Mouse (Mus musculus): ENCODE data around the gene Zfp366.

DNA sequence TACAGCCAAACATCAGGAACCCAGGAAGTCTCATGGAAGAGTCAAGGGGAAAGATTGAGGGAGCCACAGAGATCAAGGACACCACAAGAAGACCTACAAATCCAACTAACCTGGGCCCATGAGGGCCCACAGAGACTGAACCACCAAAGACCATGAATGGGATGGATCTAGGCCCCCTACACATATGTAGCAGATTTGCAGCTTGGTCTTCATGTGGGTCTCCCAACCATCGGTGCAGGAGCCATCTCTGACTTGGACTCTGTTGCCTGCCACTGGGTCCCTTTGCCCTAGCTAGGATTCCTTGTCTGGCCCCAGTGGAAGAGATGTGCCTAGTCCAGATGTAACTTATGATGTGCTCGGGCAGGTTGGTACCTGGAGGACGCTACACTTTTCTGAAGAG is 87.4 kb downstream of the Zfp366 start:
- TF ChIP-seq CTCF (IDR thresholded peaks at IDR 0.05; ENCODE audit: extremely low read depth, insufficient read depth, low read length): no peak
- TF ChIP-seq POLR2A (IDR thresholded peaks at IDR 0.05; ENCODE audit: extremely low read depth, insufficient read depth, low read length): no peak

Data from cortical plate, adult 2 months (tissue).